Mouse (Mus musculus) hindbrain, embryonic 11.5 days (tissue): ENCODE data around the gene Dpp3. TPM values are rescaled to one million over a fixed set of nuclear protein-coding genes. Genes with fewer than 3 reads are reported as not detected.

ENCODE experiments used
- ATAC-seq: fragments of 200-750 bp; cut with Nextera tagmentation; 2 replicates; pipeline ENCODE4 v1.8.0; 2017; ENCODE audit warnings: mild to moderate bottlenecking, moderate TSS enrichment, moderate library complexity; ENCODE audit not compliant: low FRiP score
- DNase-seq: peaks from one replicate; pipeline ENCODE4 v3.0.0-alpha.2; 2015; ENCODE audit warnings: low spot score
- H3K27ac ChIP-seq: fragments of 300-500 bp; sonication (generic); 2 replicates; pipeline ENCODE4 v1.5.1; 2014; ENCODE audit warnings: mild to moderate bottlenecking, low read depth, low read length
- H3K27me3 ChIP-seq: fragments of 300-500 bp; sonication (generic); 2 replicates; pipeline ENCODE4 v1.6.1; 2014; ENCODE audit warnings: mild to moderate bottlenecking, low read length, moderate library complexity, mixed read lengths; ENCODE audit not compliant: control insufficient read depth, insufficient read depth
- H3K36me3 ChIP-seq: fragments of 300-500 bp; sonication (generic); 2 replicates; pipeline ENCODE4 v1.6.1; 2014; ENCODE audit warnings: mild to moderate bottlenecking, low read length, moderate library complexity, mixed read lengths; ENCODE audit not compliant: control insufficient read depth, insufficient read depth
- H3K4me1 ChIP-seq: fragments of 300-500 bp; sonication (generic); replicated peaks from 2 replicates; pipeline ENCODE4 v1.6.1; 2014; ENCODE audit warnings: low read length, mixed read lengths; ENCODE audit not compliant: control insufficient read depth, insufficient read depth
- H3K4me2 ChIP-seq: fragments of 300-500 bp; sonication (generic); replicated peaks from 2 replicates; pipeline ENCODE4 v1.6.1; 2014; ENCODE audit warnings: mild to moderate bottlenecking, low read depth, low read length
- H3K4me3 ChIP-seq: fragments of 300-500 bp; sonication (generic); 2 replicates; pipeline ENCODE4 v1.5.1; 2014; ENCODE audit warnings: low read depth, low read length
- H3K9ac ChIP-seq: fragments of 300-500 bp; sonication (generic); 2 replicates; pipeline ENCODE4 v1.6.1; 2014; ENCODE audit warnings: low read depth, low read length
- H3K9me3 ChIP-seq: fragments of 300-500 bp; sonication (generic); 2 replicates; pipeline ENCODE4 v1.6.1; 2016; ENCODE audit warnings: low read length; ENCODE audit not compliant: control insufficient read depth
- WGBS: fragments of 180-500 bp; shearing (Covaris S2); extraction: QIAGEN DNeasy Blood & Tissue Kit; methylation state at CpG from one replicate; pipeline ENCODE4 v1.1.7; 2014; 5-methylcytosine and 5-hydroxymethylcytosine counted together
- polyA plus RNA-seq: library from polyadenylated mRNA; unstranded; fragments of >200 nt; fragmentation: Nextera tagmentation; extraction: Ambion mirVana; gene quantifications from 2 replicates; pipeline ENCODE4 v1.2.1, GENCODE M21; 2014

The Dpp3 gene
- polyA plus RNA-seq, 1 experiment from 2014 or later: 125 TPM

GRCm38 (mm10) chr19:4936896-4937295, 8.8 kb upstream of the Dpp3 start:
- Histone ChIP-seq H3K9ac (no peak overlapping the region), H3K27ac (no peak overlapping the region), H3K27me3 (peaks cover 4% of the 10 kb centered on the region), H3K4me3 (no peak overlapping the region), H3K4me1 (no peaks in the 10 kb centered on the region; the same call in 1 of the 2 replicates), H3K4me2 (no peak overlapping the region), H3K36me3 (no peaks in the 10 kb centered on the region), H3K9me3 (no peaks in the 10 kb centered on the region)
- 82% methylated on average over 2 of the region's 2 CpGs for WGBS
- ATAC-seq: no peak
- no peak for DNase-seq

- no peak for ATAC-seq
Measured at GRCm38 (mm10) chr19:4928781-4929180, 694 bp upstream of the Dpp3 start.

GRCm38 (mm10) chr19:4925121-4925860, 2.8 kb downstream of the Dpp3 start:
- no peak for ATAC-seq
- Histone ChIP-seq H3K36me3 (peaks cover 16% of the 10 kb centered on the region; the same call in 1 of the 2 replicates), H3K4me3 (no peak overlapping the region), H3K4me2 (no peak overlapping the region), H3K4me1 (peaks cover 4% of the 10 kb centered on the region; the same call in 1 of the 2 replicates), H3K9me3 (no peaks in the 10 kb centered on the region), H3K27ac (no peak overlapping the region), H3K9ac (no peak overlapping the region), H3K27me3 (no peaks in the 10 kb centered on the region)
- 96% methylated on average over 11 of the region's 11 CpGs for WGBS
- DNase-seq: no peak

More at GRCm38 (mm10) chr19:4928781-4929180, 694 bp upstream of the Dpp3 start:
- H3K27ac ChIP-seq: peak overlapping the region; percentile 70; the same call in 1 of the 2 replicates
- peak overlapping the region; percentile 53 for H3K4me2 ChIP-seq
- peaks cover 4% of the 10 kb centered on the region for H3K4me1 ChIP-seq
- H3K36me3 ChIP-seq: 0 out of 2 replicates have a peak, but pooled peaks cover 2% of the 10 kb centered on the region
- no peak for DNase-seq
- H3K9ac ChIP-seq: peak overlapping the region; percentile 64
- H3K4me3 ChIP-seq: peak overlapping the region; percentile 53
- WGBS: 64% methylated on average over 5 of the region's 5 CpGs
- no peaks in the 10 kb centered on the region for H3K9me3 ChIP-seq
- H3K27me3 ChIP-seq: no peaks in the 10 kb centered on the region

- DNase-seq (no peak), ATAC-seq (no peak)
- H3K4me2 ChIP-seq: no peak overlapping the region
- no peaks in the 10 kb centered on the region for H3K4me1 ChIP-seq
- H3K36me3 ChIP-seq: peaks cover 29% of the 10 kb centered on the region
- 90% methylated on average over 6 of the region's 6 CpGs for WGBS
- H3K27ac ChIP-seq: no peak overlapping the region
- no peaks in the 10 kb centered on the region for H3K9me3 ChIP-seq
- H3K9ac ChIP-seq: no peak overlapping the region
- no peak overlapping the region for H3K4me3 ChIP-seq
- H3K27me3 ChIP-seq: no peaks in the 10 kb centered on the region
Measured at GRCm38 (mm10) chr19:4919652-4920051, 8.4 kb downstream of the Dpp3 start.

- DNase-seq: no peak
- Histone ChIP-seq H3K4me3 (no peak overlapping the region), H3K4me2 (no peak overlapping the region), H3K27ac (no peak overlapping the region), H3K36me3 (peaks cover 30% of the 10 kb centered on the region), H3K4me1 (no peaks in the 10 kb centered on the region), H3K27me3 (no peaks in the 10 kb centered on the region), H3K9me3 (no peaks in the 10 kb centered on the region), H3K9ac (no peak overlapping the region)
- 86% methylated on average over 10 of the region's 10 CpGs for WGBS
- no peak for ATAC-seq
Measured at GRCm38 (mm10) chr19:4916827-4917226, 11.3 kb downstream of the Dpp3 start.

- H3K4me3 ChIP-seq: no peak overlapping the region
- WGBS: 92% methylated on average over 15 of the region's 15 CpGs
- H3K4me1 ChIP-seq: no peaks in the 10 kb centered on the region
- H3K36me3 ChIP-seq: peaks cover 29% of the 10 kb centered on the region
- DNase-seq (no peak), ATAC-seq (no peak)
- no peak overlapping the region for H3K27ac ChIP-seq
- H3K9ac ChIP-seq: no peak overlapping the region
- H3K9me3 ChIP-seq: no peaks in the 10 kb centered on the region
- H3K4me2 ChIP-seq: no peak overlapping the region
- H3K27me3 ChIP-seq: no peaks in the 10 kb centered on the region
Measured at GRCm38 (mm10) chr19:4915924-4916603, 12.0 kb downstream of the Dpp3 start.

GRCm38 (mm10) chr19:4909376-4909775, 18.7 kb downstream of the Dpp3 start:
- 91% methylated on average over 7 of the region's 7 CpGs for WGBS
- H3K4me3 ChIP-seq: no peak overlapping the region
- no peak for ATAC-seq

GRCm38 (mm10) chr19:4908107-4908506, 20.0 kb downstream of the Dpp3 start:
- H3K4me3 ChIP-seq: no peak overlapping the region
- ATAC-seq: no peak

More at GRCm38 (mm10) chr19:4909376-4909775, 18.7 kb downstream of the Dpp3 start:
- Histone ChIP-seq H3K9ac (no peak overlapping the region), H3K27ac (no peak overlapping the region), H3K27me3 (no peaks in the 10 kb centered on the region), H3K4me1 (peaks cover 2% of the 10 kb centered on the region; the same call in 1 of the 2 replicates), H3K4me2 (no peak overlapping the region), H3K9me3 (no peaks in the 10 kb centered on the region), H3K36me3 (peaks cover 14% of the 10 kb centered on the region)
- no peak for DNase-seq

More at GRCm38 (mm10) chr19:4908107-4908506, 20.0 kb downstream of the Dpp3 start:
- Histone ChIP-seq H3K4me1 (peaks cover 2% of the 10 kb centered on the region; the same call in 1 of the 2 replicates), H3K4me2 (no peak overlapping the region), H3K36me3 (peaks cover 8% of the 10 kb centered on the region; the same call in 1 of the 2 replicates), H3K9ac (no peak overlapping the region), H3K27me3 (no peaks in the 10 kb centered on the region), H3K9me3 (no peaks in the 10 kb centered on the region), H3K27ac (no peak overlapping the region)
- 83% methylated on average over 4 of the region's 4 CpGs for WGBS
- peak; percentile 38 for DNase-seq
